Mouse (Mus musculus): ENCODE results near the gene Olfr458.
"Not testable (repeated sequence)": the region's sequence is repeated elsewhere in the genome, so short reads cannot be mapped to it uniquely, and the experiment has no call there.

Olfr458 gene

DNA sequence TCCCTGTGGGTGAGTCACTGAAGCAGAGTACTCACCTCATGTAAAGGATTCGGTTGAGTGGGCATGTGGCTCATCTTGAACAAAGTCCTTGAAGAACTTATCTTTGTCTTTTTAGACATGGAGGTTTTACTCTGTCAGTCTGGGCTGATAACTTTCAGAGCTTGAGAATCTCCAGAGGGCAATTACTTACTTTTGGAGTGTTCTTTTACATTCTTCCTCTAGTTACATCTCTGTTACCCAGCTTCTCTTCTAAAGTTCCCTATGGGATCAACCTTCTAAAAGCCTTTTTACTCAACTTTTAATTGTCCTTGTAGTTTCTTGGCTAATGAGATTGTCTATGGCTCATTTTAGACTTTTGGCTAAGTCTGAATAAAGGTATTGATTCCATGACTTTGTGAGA lies at the start of gene Olfr458:
Gene Olfr458 (minus strand): TSS at position 101 of the 400 bp plus-strand sequence.
- no peak for DNase-seq

DNA sequence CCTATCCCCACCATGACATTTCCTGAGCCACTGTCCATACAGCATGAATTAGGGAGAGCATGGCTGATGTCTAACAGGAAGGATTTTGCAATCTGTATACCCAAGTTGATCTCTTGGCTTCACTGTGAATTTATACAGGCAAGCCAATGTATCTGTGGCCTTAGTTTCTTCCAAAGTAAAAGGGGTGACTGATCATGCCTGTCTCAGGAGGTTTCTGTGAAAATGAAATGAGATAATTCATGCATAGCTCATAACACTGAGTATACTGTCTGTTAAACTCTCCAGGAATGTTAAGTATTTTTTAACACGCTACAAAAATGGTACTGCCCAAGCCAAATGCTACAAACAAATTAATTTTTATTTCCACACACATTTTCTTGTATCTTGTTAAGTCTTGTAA lies 48.5 kb upstream of the Olfr458 start:
- DNase-seq, result no peak

DNA sequence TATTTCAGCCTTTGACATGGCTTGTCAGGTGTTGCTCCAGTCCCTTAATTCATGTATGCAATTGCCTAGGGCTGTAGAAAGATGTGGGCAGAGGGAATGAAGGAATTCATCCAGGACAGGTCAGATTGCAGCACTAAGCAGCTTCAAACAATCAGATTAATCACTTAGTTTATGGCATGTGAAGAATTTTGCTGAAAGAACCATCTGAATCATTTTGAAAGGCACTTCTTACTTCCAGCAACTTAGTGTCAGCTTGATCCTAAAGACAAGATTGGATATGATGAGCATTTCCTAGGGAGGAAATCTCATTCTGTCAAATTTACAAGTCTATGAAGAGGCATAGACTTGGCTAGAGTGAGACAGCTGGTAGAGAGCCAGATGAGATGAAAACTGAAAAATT lies 44.3 kb upstream of the Olfr458 start:
- DNase-seq, result no peak

DNA sequence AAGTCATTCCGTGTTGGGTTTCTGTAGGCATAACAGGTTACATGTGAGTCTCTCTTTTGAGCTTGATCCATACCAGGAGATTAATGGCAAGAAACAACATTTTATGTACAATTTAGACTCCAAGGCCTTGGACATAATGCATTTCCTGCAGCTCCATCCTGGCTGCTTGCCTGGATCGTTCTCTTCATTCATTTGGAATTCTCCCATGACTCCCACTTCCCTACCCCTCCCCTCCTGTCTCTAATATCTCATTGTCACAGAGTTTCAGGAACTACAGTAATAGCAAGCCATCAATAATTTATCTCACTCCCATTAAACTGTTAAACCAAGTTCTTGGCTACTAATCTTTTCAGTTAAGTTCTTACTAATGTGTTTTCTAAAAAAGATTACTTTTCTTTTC lies 38.5 kb upstream of the Olfr458 start:
- peak; percentile 64 for DNase-seq

DNA sequence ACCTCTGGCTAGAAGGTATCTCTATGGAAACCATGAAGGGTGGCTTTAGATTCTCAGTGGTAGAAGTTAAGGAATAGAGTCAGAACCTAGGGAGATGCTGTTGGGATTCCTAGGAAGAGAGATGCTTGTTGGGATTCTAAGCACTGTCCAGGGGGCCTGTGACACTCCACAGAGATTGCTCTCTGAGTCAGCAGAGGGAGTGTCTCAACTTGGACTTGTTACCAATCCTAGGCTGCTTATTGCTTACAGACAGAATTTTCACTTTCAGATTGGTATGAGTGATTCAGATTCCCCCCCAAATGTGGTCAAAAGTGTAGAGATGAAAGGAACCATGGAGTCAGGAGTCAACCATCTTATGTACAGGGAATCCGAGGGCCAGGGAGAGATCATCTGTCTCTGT lies 24.7 kb upstream of the Olfr458 start:
- DNase-seq, result no peak

DNA sequence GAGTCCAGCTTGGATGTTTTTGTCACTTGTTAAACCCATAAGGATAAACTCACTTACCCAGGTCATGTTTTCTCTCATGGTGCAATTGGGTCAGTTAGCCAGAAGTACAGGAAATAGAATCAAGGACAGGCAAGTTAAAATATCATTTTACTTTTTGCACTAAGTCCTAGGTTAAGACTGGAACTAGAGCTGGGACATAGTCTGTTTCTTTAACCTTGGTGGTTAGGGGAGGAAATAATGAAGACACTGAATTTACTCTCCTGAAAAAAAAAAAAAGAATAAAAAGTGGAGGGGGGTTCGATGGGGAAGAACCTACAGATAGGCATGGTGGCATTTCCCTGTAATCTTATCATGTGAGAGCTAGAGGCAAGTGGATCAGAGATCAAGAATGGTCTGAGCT lies 22.1 kb upstream of the Olfr458 start, which contains the start of gene Olfr456:
Gene Olfr456 (minus strand): TSS at position 101 of the 400 bp plus-strand sequence.
- no peak for DNase-seq

DNA sequence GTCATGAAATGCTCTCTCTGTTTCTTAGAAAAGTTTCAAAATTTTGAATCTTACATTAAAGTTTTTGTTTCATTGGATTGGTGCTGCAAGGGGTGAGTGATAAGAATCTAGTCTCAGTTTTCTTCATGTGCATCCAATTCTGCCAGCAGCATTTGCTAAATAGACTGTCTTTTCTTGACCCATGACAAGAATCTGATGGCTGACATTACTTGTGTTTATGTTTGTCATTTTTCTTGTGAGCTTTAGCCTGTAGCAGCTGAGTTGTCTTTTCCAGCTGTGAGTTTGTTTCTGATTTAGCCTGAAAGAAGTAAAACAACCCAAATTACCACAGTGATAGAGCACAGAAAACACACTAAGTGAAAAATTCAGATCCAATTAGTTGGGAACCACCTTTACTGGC lies 19.6 kb upstream of the Olfr458 start:
- DNase-seq, result peak; percentile 2

DNA sequence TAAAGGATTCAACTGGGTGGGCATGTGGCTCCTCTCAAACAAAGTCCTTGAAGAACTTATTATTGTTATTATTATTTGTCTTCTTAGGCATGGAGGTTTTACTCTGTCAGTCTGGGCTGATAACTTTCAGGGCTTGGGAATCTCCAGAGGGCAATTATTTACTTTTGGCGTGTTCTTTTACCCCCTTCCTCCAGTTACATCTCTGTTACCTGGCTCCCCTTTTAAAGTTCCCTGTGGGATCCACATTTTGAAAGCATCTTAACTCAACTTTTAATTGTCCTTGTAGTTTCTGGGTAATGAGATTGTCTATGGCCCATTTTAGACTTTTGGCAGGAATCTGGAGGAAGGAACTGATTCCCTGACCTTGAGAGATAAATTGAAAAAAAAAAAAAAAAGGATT lies 11.2 kb upstream of the Olfr458 start, which contains the start of gene Olfr457:
Gene Olfr457 (minus strand): TSS at position 101 of the 400 bp plus-strand sequence.
- no peak for DNase-seq

DNA sequence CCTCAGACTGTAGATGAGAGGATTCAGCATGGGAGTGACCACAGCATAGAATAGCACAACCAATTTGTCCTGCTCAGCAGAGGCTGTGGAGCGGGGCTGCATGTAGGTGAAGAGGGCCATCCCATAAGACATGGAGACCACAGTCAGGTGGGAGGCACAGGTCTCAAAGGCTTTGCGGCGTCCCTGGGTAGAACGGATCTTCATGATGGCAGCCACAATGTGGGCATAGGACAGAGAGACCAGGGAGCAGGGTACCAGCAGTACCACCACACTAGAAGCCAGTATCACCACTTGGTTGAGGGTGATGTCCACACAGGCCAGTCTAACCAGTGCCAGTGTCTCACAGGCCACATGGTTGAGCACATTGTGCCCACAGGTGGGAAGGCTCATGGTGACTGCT lies 6.3 kb upstream of the Olfr458 start:
- DNase-seq, result not testable (repeated sequence)

DNA sequence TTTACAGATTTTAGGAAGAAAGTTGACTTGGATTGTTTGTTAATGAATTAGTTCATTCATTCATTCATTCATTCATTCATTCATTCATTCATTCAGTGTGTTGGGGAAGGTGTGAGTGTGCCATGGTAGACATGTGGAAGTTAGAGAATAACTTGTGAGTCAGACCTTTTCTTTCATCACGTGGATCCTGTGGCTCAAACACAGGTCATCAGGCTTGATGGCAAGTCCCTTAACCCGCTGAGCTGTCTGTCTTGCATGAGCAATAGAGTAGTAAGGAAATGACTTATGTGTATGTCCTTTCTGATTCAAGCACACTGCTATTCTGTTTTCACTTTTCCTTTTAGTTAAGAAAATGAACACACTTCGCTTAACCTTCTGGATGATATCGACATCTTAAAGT lies 5.5 kb upstream of the Olfr458 start:
- no peak for DNase-seq

DNA sequence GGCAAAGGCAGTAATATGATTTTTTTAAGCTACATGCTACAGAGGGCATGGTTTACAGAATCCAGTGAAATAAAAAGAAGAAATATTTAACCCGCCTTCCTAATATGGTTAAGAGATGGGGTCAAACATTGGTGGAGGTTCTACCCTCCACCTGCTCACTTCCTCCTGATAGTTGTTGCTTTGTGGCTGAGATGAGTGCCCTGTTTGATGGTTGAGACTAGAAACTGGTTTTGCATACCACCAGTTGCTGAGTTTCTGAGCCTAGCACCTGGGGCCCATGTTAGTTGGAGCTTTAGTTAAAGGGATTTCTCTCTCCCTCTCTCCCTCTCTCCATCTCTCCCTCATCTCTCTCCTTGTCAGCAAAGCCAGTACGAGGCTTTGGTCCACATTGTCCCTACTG lies 17.6 kb downstream of the Olfr458 start:
- DNase-seq, result no peak

DNA sequence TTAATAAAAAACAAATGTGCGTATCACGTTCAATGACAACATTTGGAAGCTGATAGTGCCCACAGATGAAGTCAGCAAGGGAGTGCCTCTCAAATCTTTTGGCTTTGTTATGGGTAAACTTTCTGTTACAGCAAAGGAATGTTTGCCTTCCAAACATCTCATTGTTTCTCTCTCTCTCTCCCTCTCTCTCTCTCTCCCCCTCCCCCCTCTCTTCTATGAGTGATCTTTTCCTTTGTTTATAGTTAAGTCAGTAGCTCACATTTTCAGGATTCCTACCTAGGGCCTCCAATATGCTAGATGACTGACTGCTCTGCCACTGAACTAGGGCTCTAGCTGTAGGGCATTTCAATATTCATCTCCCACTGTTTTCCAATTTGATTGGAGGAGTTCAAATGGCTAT lies 20.5 kb downstream of the Olfr458 start:
- no peak for DNase-seq

DNA sequence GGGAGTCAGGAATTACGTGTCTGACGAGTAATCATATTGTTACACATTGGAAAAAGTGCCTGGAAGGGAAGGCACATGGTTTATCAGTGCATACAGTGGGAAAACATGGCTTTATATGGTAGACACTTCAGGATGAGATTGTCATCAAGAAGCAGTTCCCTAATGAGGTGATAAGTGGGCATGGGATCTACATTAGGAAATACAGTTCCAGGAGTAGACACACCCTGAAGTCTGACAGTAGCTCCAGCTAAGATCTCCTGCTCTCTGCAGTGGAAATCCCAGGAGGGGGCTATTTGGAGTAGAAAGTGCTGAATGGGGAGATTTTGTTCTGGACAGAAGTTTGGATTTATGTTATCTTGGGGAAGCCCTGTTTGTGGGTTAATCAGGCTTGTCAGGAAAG lies 23.6 kb downstream of the Olfr458 start:
- DNase-seq, result no peak

DNA sequence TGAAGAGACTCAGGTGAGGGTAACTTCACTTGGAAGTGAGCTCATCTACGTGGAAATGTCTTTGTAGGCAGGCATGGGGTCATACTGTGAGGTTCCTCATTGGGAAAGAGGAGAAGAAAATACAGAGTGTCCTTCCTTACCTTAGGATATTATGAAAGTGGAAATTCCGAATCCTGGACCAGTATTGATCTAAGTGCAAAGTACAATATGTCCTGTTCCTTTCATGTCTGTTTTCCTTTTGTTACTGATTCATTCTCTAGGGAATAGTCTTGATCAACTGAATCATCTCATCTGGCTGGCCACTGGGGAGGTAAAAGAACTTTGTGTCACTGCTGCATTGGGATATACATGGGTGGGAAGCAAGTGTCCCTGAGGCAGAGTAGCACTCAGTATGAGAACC lies 29.5 kb downstream of the Olfr458 start:
- no peak for DNase-seq

DNA sequence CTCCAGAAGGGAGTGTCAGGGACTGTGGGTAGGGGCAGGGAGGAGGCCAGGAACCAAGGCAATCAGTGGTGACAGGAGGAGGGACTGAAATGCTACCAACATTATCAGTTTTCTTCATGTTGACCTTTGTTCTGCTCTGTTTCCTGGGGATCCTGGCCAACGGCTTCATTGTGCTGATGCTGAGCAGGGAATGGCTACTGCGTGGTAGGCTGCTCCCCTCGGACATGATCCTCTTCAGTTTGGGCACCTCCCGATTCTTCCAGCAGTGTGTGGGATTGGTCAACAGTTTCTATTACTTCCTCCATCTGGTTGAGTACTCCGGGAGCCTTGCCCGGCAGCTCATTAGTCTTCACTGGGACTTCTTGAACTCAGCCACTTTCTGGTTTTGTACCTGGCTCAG lies 30.6 kb downstream of the Olfr458 start, which contains the start of gene Tas2r126:
Gene Tas2r126 (plus strand): TSS at position 90 of the 400 bp plus-strand sequence.
- DNase-seq, result peak; percentile 5

DNA sequence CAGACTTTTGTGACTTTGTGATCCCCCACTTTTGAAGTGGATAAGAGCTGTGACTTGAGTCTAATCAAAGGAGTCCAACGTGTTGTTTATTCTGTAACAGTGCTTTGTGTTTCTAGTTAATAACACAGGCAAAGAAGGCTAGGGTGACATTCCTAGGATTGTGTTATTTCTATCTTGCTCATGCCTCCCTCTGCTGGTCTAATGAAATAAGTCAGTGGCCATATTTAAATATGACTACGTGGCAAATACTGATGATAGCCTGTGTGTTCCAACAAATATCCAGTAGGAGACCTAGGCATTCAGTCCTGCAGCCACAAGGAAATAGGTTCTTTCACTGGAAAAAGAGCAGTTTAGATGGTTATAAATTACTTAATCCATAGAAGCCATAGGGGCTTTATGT lies 31.4 kb downstream of the Olfr458 start:
- peak; percentile 4 for DNase-seq

DNA sequence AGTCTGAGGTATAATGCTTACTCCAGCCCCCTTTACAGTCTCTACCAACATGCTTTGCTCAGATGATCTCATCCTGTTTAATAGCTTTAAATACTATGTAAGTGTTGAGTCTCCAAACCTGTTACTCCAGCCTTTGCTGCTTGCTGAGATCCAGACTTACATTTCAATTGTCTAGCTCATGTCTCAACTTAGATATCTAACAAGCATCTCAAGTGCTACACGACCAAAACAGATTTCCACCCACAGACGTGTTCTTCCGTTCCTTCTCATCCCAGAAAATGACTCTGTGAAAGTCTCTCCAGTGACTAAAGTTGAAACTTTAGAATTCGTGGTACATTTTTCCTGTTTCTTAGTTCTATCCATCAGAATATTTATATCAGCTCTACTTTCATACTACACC lies 38.7 kb downstream of the Olfr458 start:
- DNase-seq, result no peak

DNA sequence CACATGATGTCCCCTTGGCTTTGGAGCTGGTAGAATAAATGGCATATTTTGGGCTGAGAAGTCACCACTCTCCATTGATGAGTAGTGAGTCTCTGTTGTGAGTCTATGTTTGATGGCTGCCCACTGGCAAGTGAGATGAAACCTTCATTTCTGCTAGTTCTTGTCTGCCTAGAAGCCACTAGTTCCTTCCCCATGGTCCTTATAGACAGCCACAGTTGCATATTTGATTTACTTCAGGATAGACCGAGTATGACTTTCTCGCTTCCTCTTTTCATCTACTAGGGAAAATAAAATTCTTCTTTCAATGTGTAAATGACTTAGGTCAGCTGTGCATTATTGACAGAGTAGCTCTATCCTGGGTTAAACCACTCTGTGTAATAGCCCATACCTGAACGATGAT lies 40.5 kb downstream of the Olfr458 start:
- DNase-seq, result no peak

DNA sequence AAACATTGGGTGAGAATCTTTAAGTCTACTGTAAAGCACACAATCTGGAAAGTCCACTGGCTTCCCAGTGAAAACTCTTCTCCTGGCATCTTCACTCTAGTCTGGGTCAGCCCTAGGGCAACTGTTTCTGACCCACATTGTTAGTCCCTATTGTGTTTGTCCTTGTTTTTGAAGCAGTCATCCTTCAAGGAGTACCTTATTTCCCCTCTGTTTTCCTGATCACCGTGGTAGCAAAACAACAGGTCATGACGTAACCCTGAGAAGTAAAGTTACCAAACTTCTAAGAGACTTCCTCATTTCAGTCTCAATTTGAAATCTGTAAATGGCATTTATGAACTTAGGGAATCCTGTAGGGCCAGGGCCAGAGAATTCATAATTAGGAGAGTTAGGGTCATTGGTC lies 43.6 kb downstream of the Olfr458 start:
- DNase-seq, result no peak

DNA sequence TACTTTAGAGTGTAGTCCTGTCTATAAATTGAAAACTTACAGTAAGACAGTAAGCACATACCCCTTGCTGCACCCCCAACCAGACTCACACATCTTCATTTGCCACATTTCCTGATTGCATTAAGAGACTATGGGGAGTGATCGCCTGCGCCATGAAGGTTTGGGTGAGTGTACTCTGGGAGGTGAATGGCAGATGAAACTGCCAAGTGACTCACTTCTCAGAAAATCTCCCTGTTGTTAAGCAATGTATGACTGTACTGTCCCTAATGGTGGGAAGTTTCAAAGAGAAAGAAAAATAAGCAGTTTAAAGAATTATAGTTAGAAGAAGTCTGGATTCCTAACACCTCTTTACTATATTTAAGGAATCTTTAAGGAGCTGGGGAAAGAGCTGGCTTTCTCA lies 45.6 kb downstream of the Olfr458 start:
- no peak for DNase-seq

Measured in kidney, postnatal 14 days (tissue).